Comparison of ENCODE assay signal across 20 mouse cellular contexts in genomic region chr13:36903447-36903846, GRCm38 (mm10).
"Had no signal": no experiment of that assay in that cellular context is flagged by ENCODE, and none has a peak within 500 bp of the region (broad histone marks: within the 10 kb centered on the region; RNA-seq: fewer than 3 reads in every experiment).

No protein-coding gene starts in this region.

- H3K27me3 ChIP-seq: limb, embryonic 12.5 days; limb, embryonic 15.5 days; midbrain, embryonic 13.5 days; neural tube, embryonic 13.5 days; stomach, embryonic 15.5 days had no signal

- ATAC-seq: liver, postnatal 0 days; lung, postnatal 0 days; midbrain, embryonic 13.5 days had no signal

- H3K36me3 ChIP-seq: limb, embryonic 12.5 days; limb, embryonic 15.5 days; midbrain, embryonic 13.5 days; neural tube, embryonic 13.5 days; stomach, embryonic 15.5 days had no signal

- H3K9me3 ChIP-seq: limb, embryonic 12.5 days; limb, embryonic 15.5 days; midbrain, embryonic 13.5 days; neural tube, embryonic 13.5 days; stomach, embryonic 15.5 days had no signal

- H3K4me1 ChIP-seq: limb, embryonic 12.5 days; limb, embryonic 15.5 days; neural tube, embryonic 13.5 days; stomach, embryonic 15.5 days had no signal

- H3K27ac ChIP-seq: limb, embryonic 12.5 days; limb, embryonic 15.5 days; liver, embryonic 14.5 days; macrophage; midbrain, embryonic 13.5 days; neural tube, embryonic 13.5 days; stomach, embryonic 15.5 days had no signal

- H3K9ac ChIP-seq: limb, embryonic 12.5 days; limb, embryonic 15.5 days; liver, embryonic 14.5 days; liver, postnatal 0 days; lung, embryonic 14.5 days; midbrain, embryonic 13.5 days; neural tube, embryonic 13.5 days; stomach, embryonic 15.5 days had no signal

- H3K4me2 ChIP-seq: limb, embryonic 12.5 days; limb, embryonic 15.5 days; liver, embryonic 11.5 days; lung, embryonic 14.5 days; midbrain, embryonic 13.5 days; neural tube, embryonic 13.5 days; stomach, embryonic 15.5 days had no signal

- H3K4me3 ChIP-seq: limb, embryonic 12.5 days; limb, embryonic 15.5 days; midbrain, embryonic 13.5 days; myocyte; neural tube, embryonic 13.5 days; stomach, embryonic 15.5 days had no signal

- DNase-seq: kidney, adult 9 months; kidney, postnatal 14 days; kidney, postnatal 4 days; left cerebral cortex, postnatal 4 days; liver, postnatal 0 days; lung, embryonic 14.5 days; retina, postnatal 1 day; right cerebral cortex, postnatal 25 days; spleen, adult 18-20 months; thymus, postnatal 36 days had no signal
